8 mouse cellular contexts compared by ENCODE assay signal in genomic region chr8:70753151-70753550, GRCm38 (mm10). TPM values are rescaled to one million over a fixed set of nuclear protein-coding genes. Genes with fewer than 3 reads are reported as not detected.
DNase-seq lines count a peak whose midpoint lies in the region; ATAC-seq lines count a peak whose summit lies in the region.

No protein-coding gene starts in this region.

- H3K4me1 ChIP-seq in kidney, embryonic 14.5 days (ENCODE audit: control insufficient read depth, insufficient read depth, low read length), result peaks cover 23% of the 10 kb centered on the region
- peaks cover 46% of the 10 kb centered on the region for H3K4me1 ChIP-seq in liver, embryonic 12.5 days

- peak overlapping the region; percentile 36 for H3K4me2 ChIP-seq in kidney, embryonic 14.5 days (replicated peaks; ENCODE audit: low read depth, low read length)
- H3K4me2 ChIP-seq in liver, embryonic 12.5 days, result peak overlapping the region; percentile 97

- peak overlapping the region; percentile 83 for H3K27ac ChIP-seq in kidney, embryonic 14.5 days (ENCODE audit: low read depth, low read length)
- peak overlapping the region; percentile 79 for H3K27ac ChIP-seq in liver, embryonic 12.5 days

- H3K36me3 ChIP-seq in kidney, embryonic 14.5 days (ENCODE audit: control insufficient read depth, insufficient read depth, low read length), result peaks cover 13% of the 10 kb centered on the region; the same call in 1 of the 2 replicates
- peaks cover 20% of the 10 kb centered on the region for H3K36me3 ChIP-seq in liver, embryonic 12.5 days

- ATAC-seq in kidney, embryonic 14.5 days (ENCODE audit: low FRiP score, low TSS enrichment), result no peak
- ATAC-seq in liver, embryonic 12.5 days, result no peak

- no peaks in the 10 kb centered on the region for H3K9me3 ChIP-seq in kidney, embryonic 14.5 days (ENCODE audit: control insufficient read depth, low read length)
- no peaks in the 10 kb centered on the region for H3K9me3 ChIP-seq in liver, embryonic 12.5 days (replicated peaks)

- H3K4me3 ChIP-seq in kidney, embryonic 14.5 days (ENCODE audit: low read length), result peak overlapping the region; percentile 17; the same call in 1 of the 2 replicates
- peak overlapping the region; percentile 35 for H3K4me3 ChIP-seq in liver, embryonic 12.5 days

- WGBS in kidney, embryonic 14.5 days, result 5% methylated on average over 21 of the region's 21 CpGs
- WGBS in liver, embryonic 12.5 days (ENCODE audit: insufficient replicate concordance), result 12% methylated on average over 21 of the region's 21 CpGs

- peak overlapping the region; percentile 42; the same call in 1 of the 2 replicates for H3K9ac ChIP-seq in kidney, embryonic 14.5 days (ENCODE audit: low read depth, low read length)
- peak overlapping the region; percentile 47; the same call in 1 of the 2 replicates for H3K9ac ChIP-seq in liver, embryonic 12.5 days

- no peaks in the 10 kb centered on the region for H3K27me3 ChIP-seq in kidney, embryonic 14.5 days (ENCODE audit: control insufficient read depth, insufficient read depth, low read length)
- peaks cover 25% of the 10 kb centered on the region for H3K27me3 ChIP-seq in liver, embryonic 12.5 days (replicated peaks)

- peak; percentile 90 to 93 for DNase-seq in left cerebral cortex, adult 18-20 months (ENCODE audit: low spot score in 2 of 2)
- no peak for DNase-seq in left cerebral cortex, adult 11 months (ENCODE audit: low spot score)
- DNase-seq in embryo, embryonic 11 days, result peak; percentile 60
- DNase-seq in heart, adult 8-10 months (ENCODE audit: low spot score), result peak; percentile 95
- peak; percentile 28 for DNase-seq in ovary, postnatal 14 days (ENCODE audit: low spot score)
- DNase-seq in thymus, postnatal 36 days, result peak; percentile 63 to 71

RNA-seq across cellular contexts. Expression of gene Rab3a, which starts 1.3 kb away (rescaled TPM):
- 100 to 1,000 TPM; 870 to 892 TPM for total RNA-seq in left cerebral cortex, adult 18-20 months (2021)
- total RNA-seq in heart, adult 8-10 months (2022), result 10 to 100 TPM; 46.3 to 60.7 (median 50.6) TPM
- polyA plus RNA-seq in kidney, embryonic 14.5 days (2014; fragmentation: Nextera tagmentation; extraction: Ambion mirVana), result 14.3 and 16.4 TPM in 2 replicates
- 3.3 and 3.9 TPM in 2 replicates for polyA plus RNA-seq in liver, embryonic 12.5 days (2016; fragmentation: Nextera tagmentation; extraction: Ambion mirVana)

RNA-seq across cellular contexts. Expression of gene Mpv17l2, which starts 7.6 kb away (rescaled TPM):
- 10 to 100 TPM; 31.3 to 31.4 TPM for total RNA-seq in left cerebral cortex, adult 18-20 months (2021)
- total RNA-seq in heart, adult 8-10 months (2022), result 10 to 100 TPM; 23.2 to 32.5 (median 27.7) TPM
- polyA plus RNA-seq in kidney, embryonic 14.5 days (2014; fragmentation: Nextera tagmentation; extraction: Ambion mirVana), result 47.9 and 52.7 TPM in 2 replicates
- 52.2 and 52.7 TPM in 2 replicates for polyA plus RNA-seq in liver, embryonic 12.5 days (2016; fragmentation: Nextera tagmentation; extraction: Ambion mirVana)

RNA-seq across cellular contexts. Expression of gene Pik3r2, which starts 23.4 kb away (rescaled TPM):
- total RNA-seq in left cerebral cortex, adult 18-20 months (2021), result 100 to 1,000 TPM; 150 to 153 TPM
- total RNA-seq in heart, adult 8-10 months (2022), result 10 to 100 TPM; 19.3 to 24.1 (median 22.2) TPM
- polyA plus RNA-seq in kidney, embryonic 14.5 days (2014; fragmentation: Nextera tagmentation; extraction: Ambion mirVana), result 33.3 and 49.1 TPM in 2 replicates
- polyA plus RNA-seq in liver, embryonic 12.5 days (2016; fragmentation: Nextera tagmentation; extraction: Ambion mirVana), result 23.3 and 27.3 TPM in 2 replicates

RNA-seq across cellular contexts. Expression of gene Pde4c, which starts 29.6 kb away (rescaled TPM):
- total RNA-seq in left cerebral cortex, adult 18-20 months (2021), result 1 to 10 TPM; 1.6 to 3.4 TPM
- total RNA-seq in heart, adult 8-10 months (2022), result 1 to 10 TPM; 1.8 to 3.7 (median 2.4) TPM
- polyA plus RNA-seq in kidney, embryonic 14.5 days (2014; fragmentation: Nextera tagmentation; extraction: Ambion mirVana), result 2.5 and 4.0 TPM in 2 replicates
- 0.56 and 0.71 TPM in 2 replicates for polyA plus RNA-seq in liver, embryonic 12.5 days (2016; fragmentation: Nextera tagmentation; extraction: Ambion mirVana)

RNA-seq across cellular contexts. Expression of gene Gm3336, which starts 34.8 kb away (rescaled TPM):
- not detected for total RNA-seq in left cerebral cortex, adult 18-20 months (2021)
- total RNA-seq in heart, adult 8-10 months (2022), result not detected
- 0.23 and 0.73 TPM in 2 replicates for polyA plus RNA-seq in kidney, embryonic 14.5 days (2014; fragmentation: Nextera tagmentation; extraction: Ambion mirVana)
- polyA plus RNA-seq in liver, embryonic 12.5 days (2016; fragmentation: Nextera tagmentation; extraction: Ambion mirVana), result not detected in 2 replicates

Comparison
In these comparisons a context has a peak if more than half of its experiments do, and no peak if none do; other contexts are left out.
1. RNA of gene Rab3a, which starts 1.3 kb away (total RNA-seq): 870 to 892 TPM in left cerebral cortex, adult 18-20 months; 46.3 to 60.7 TPM in heart, adult 8-10 months; every median in the first group is over 10 times any median in the second.
2. RNA of gene Pik3r2, which starts 23.4 kb away (total RNA-seq): 150 to 153 TPM in left cerebral cortex, adult 18-20 months; 19.3 to 24.1 TPM in heart, adult 8-10 months; every median in the first group is over 4 times any median in the second.